Mouse (Mus musculus): ENCODE results near the gene Nacc1. TPM values are rescaled to one million over a fixed set of nuclear protein-coding genes. Genes with fewer than 3 reads are reported as not detected.
A peak's percentile ranks its signal among the peaks of the same experiment; 100 is the strongest.

The Nacc1 gene
- polyA plus RNA-seq, 1 experiment from 2014 or later = 15.3 TPM

GRCm38 (mm10) chr8:84730541-84731370 lies 43.1 kb upstream of the Nacc1 start:
- no peaks in the 10 kb centered on the region for H3K9me3 ChIP-seq (ENCODE audit: control insufficient read depth, low read length)
- no peaks in the 10 kb centered on the region; the same call in 1 of the 2 replicates for H3K27me3 ChIP-seq (ENCODE audit: control insufficient read depth, insufficient read depth, low read length)
- no peak overlapping the region for H3K4me2 ChIP-seq (ENCODE audit: low read depth, low read length)
- no peaks in the 10 kb centered on the region for H3K36me3 ChIP-seq (ENCODE audit: control insufficient read depth, insufficient read depth, low read length)
- H3K4me1 ChIP-seq (ENCODE audit: control insufficient read depth, insufficient read depth, low read length) = peaks cover 37% of the 10 kb centered on the region
- no peak overlapping the region for H3K4me3 ChIP-seq (ENCODE audit: low read depth, low read length)
- peak overlapping the region; percentile 73 for H3K27ac ChIP-seq (ENCODE audit: low read depth, low read length)
- 40% methylated on average over 9 of the region's 9 CpGs for WGBS
- peak; percentile 31; the same call in 1 of the 2 replicates for ATAC-seq (ENCODE audit: low read depth)
- H3K9ac ChIP-seq (replicated peaks; ENCODE audit: low read depth, low read length) = 0 out of 2 replicates have a peak overlapping the region, but pooled peaks have one; percentile 5

DNA sequence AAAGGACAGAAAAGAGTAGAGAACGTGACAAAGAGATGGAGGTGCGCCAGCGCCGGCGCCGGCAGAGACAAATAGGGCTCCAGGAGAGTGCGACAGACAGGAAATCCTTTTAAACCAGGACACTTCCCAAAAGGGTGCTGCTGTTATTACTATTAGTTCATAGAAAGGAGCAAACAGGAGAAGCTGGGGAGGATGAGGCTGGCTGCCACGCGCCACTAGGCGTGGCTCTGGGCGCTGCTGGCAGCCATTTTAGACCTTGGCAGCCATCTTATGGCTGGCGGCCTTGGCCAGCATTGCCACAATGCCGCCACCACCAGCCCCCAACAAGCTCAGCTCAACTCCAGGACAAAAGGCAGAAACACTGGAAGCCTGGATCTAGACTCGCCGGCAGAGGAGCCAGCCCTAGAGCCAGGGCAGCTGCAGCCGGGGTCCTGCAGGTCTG lies 42.3 kb upstream of the Nacc1 start:
- Histone ChIP-seq H3K4me1 (ENCODE audit: control insufficient read depth, insufficient read depth, low read length) (peaks cover 34% of the 10 kb centered on the region), H3K4me3 (ENCODE audit: low read depth, low read length) (no peak overlapping the region), H3K27ac (ENCODE audit: low read depth, low read length) (peak overlapping the region; percentile 73; the same call in 1 of the 2 replicates), H3K27me3 (ENCODE audit: control insufficient read depth, insufficient read depth, low read length) (no peaks in the 10 kb centered on the region; the same call in 1 of the 2 replicates), H3K9ac (replicated peaks; ENCODE audit: low read depth, low read length) (no peak overlapping the region), H3K9me3 (ENCODE audit: control insufficient read depth, low read length) (no peaks in the 10 kb centered on the region), H3K36me3 (ENCODE audit: control insufficient read depth, insufficient read depth, low read length) (no peaks in the 10 kb centered on the region), H3K4me2 (ENCODE audit: low read depth, low read length) (no peak overlapping the region)
- WGBS = 81% methylated on average over 16 of the region's 16 CpGs
- ATAC-seq (ENCODE audit: low read depth) = no peak

DNA sequence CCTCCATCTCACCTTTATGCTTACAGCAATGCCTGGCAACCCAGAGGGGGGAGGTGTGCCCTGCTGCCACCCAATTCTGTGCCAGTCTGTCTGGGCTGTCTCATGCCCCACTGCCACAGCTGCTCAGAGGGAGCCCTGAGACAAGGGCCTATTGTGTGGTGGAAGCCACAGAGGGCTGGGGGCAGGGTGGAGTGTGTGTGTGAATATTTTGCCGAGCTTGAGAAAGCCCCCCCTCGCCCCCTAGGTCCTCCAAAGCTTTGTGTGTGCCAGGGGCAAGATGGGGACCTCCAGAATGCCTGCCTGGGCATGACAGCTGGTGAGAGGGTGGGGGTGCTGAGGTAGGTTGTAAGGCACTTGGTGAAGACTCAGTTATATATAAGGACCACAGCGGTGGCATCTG lies 40.8 kb upstream of the Nacc1 start:
- ATAC-seq (ENCODE audit: low read depth) = peak; percentile 77

GRCm38 (mm10) chr8:84725941-84726259 lies 38.2 kb upstream of the Nacc1 start:
- Histone ChIP-seq H3K9ac (replicated peaks; ENCODE audit: low read depth, low read length) (no peak overlapping the region), H3K4me2 (ENCODE audit: low read depth, low read length) (no peak overlapping the region), H3K36me3 (ENCODE audit: control insufficient read depth, insufficient read depth, low read length) (no peaks in the 10 kb centered on the region), H3K27me3 (ENCODE audit: control insufficient read depth, insufficient read depth, low read length) (no peaks in the 10 kb centered on the region; the same call in 1 of the 2 replicates), H3K9me3 (ENCODE audit: control insufficient read depth, low read length) (no peaks in the 10 kb centered on the region), H3K4me1 (ENCODE audit: control insufficient read depth, insufficient read depth, low read length) (peaks cover 25% of the 10 kb centered on the region), H3K4me3 (ENCODE audit: low read depth, low read length) (no peak overlapping the region), H3K27ac (ENCODE audit: low read depth, low read length) (peak overlapping the region; percentile 69)
- WGBS = 13% methylated on average over 3 of the region's 3 CpGs
- no peak for ATAC-seq (ENCODE audit: low read depth)

More for the DNA sequence above, 40.8 kb upstream of the Nacc1 start:
- H3K4me3 ChIP-seq (ENCODE audit: low read depth, low read length) = no peak overlapping the region
- no peak overlapping the region for H3K4me2 ChIP-seq (ENCODE audit: low read depth, low read length)
- WGBS = 43% methylated on average over 3 of the region's 3 CpGs
- peak overlapping the region; percentile 73 for H3K27ac ChIP-seq (ENCODE audit: low read depth, low read length)
- H3K4me1 ChIP-seq (ENCODE audit: control insufficient read depth, insufficient read depth, low read length) = peaks cover 45% of the 10 kb centered on the region
- no peaks in the 10 kb centered on the region for H3K36me3 ChIP-seq (ENCODE audit: control insufficient read depth, insufficient read depth, low read length)
- no peaks in the 10 kb centered on the region for H3K9me3 ChIP-seq (ENCODE audit: control insufficient read depth, low read length)
- H3K27me3 ChIP-seq (ENCODE audit: control insufficient read depth, insufficient read depth, low read length) = no peaks in the 10 kb centered on the region; the same call in 1 of the 2 replicates
- no peak overlapping the region for H3K9ac ChIP-seq (replicated peaks; ENCODE audit: low read depth, low read length)

GRCm38 (mm10) chr8:84725246-84725940 lies 37.7 kb upstream of the Nacc1 start:
- H3K4me2 ChIP-seq (ENCODE audit: low read depth, low read length) = no peak overlapping the region
- H3K4me3 ChIP-seq (ENCODE audit: low read depth, low read length) = no peak overlapping the region
- H3K4me1 ChIP-seq (ENCODE audit: control insufficient read depth, insufficient read depth, low read length) = peaks cover 24% of the 10 kb centered on the region
- no peaks in the 10 kb centered on the region for H3K36me3 ChIP-seq (ENCODE audit: control insufficient read depth, insufficient read depth, low read length)
- 58% methylated on average over 10 of the region's 10 CpGs for WGBS
- H3K27me3 ChIP-seq (ENCODE audit: control insufficient read depth, insufficient read depth, low read length) = no peaks in the 10 kb centered on the region; the same call in 1 of the 2 replicates
- H3K9me3 ChIP-seq (ENCODE audit: control insufficient read depth, low read length) = no peaks in the 10 kb centered on the region
- H3K27ac ChIP-seq (ENCODE audit: low read depth, low read length) = peak overlapping the region; percentile 69
- H3K9ac ChIP-seq (replicated peaks; ENCODE audit: low read depth, low read length) = no peak overlapping the region
- ATAC-seq (ENCODE audit: low read depth) = no peak

DNA sequence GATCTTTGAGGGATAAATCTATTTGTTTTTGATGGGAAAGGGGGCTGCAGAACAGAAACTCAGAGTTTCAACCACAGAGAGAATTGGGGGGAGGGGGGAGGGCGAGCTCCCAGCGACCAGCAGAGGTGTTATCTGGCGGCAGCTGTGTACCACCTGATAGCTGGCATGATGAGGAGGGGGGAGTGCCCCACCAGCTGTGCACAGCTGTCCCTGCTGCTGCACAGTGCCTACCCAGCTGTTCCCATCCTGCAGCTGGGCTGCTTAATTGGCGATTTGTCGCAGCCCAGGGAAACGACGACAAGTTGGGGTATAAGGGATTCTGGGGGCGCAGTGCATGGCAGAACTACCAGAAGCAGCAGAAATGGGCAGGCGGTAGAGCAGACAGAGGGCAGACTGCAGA lies 37.0 kb upstream of the Nacc1 start:
- no peak overlapping the region for H3K4me3 ChIP-seq (ENCODE audit: low read depth, low read length)
- 0 out of 2 replicates have a peak, but pooled peaks have one; percentile 31 for ATAC-seq (ENCODE audit: low read depth)
- no peaks in the 10 kb centered on the region for H3K9me3 ChIP-seq (ENCODE audit: control insufficient read depth, low read length)
- no peaks in the 10 kb centered on the region for H3K36me3 ChIP-seq (ENCODE audit: control insufficient read depth, insufficient read depth, low read length)
- no peak overlapping the region for H3K9ac ChIP-seq (replicated peaks; ENCODE audit: low read depth, low read length)
- no peaks in the 10 kb centered on the region; the same call in 1 of the 2 replicates for H3K27me3 ChIP-seq (ENCODE audit: control insufficient read depth, insufficient read depth, low read length)
- no peak overlapping the region for H3K4me2 ChIP-seq (ENCODE audit: low read depth, low read length)
- WGBS = 36% methylated on average over 9 of the region's 9 CpGs
- H3K4me1 ChIP-seq (ENCODE audit: control insufficient read depth, insufficient read depth, low read length) = peaks cover 24% of the 10 kb centered on the region
- H3K27ac ChIP-seq (ENCODE audit: low read depth, low read length) = peak overlapping the region; percentile 81

DNA sequence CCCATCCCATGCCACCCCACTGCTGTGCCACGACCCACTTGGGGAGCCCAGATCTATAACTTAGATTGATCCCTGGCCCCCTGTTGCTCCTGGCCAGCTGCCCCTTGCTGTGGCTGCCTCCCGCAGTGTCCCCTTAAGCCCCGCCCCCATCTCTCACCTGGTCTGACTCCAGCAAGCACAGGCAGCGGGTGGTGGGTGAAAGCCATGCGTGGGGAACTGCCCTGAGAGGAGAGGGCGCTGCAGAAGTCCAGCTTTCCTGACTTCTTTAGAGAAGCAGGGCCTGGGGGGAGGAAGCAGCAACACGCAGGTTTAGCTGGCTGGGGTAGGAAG lies 35.9 kb upstream of the Nacc1 start:
- peaks cover 24% of the 10 kb centered on the region for H3K4me1 ChIP-seq (ENCODE audit: control insufficient read depth, insufficient read depth, low read length)
- H3K9ac ChIP-seq (replicated peaks; ENCODE audit: low read depth, low read length) = no peak overlapping the region
- WGBS = 47% methylated on average over 7 of the region's 7 CpGs
- H3K36me3 ChIP-seq (ENCODE audit: control insufficient read depth, insufficient read depth, low read length) = no peaks in the 10 kb centered on the region
- no peaks in the 10 kb centered on the region; the same call in 1 of the 2 replicates for H3K27me3 ChIP-seq (ENCODE audit: control insufficient read depth, insufficient read depth, low read length)
- ATAC-seq (ENCODE audit: low read depth) = no peak
- H3K9me3 ChIP-seq (ENCODE audit: control insufficient read depth, low read length) = no peaks in the 10 kb centered on the region
- no peak overlapping the region for H3K4me2 ChIP-seq (ENCODE audit: low read depth, low read length)
- H3K4me3 ChIP-seq (ENCODE audit: low read depth, low read length) = no peak overlapping the region
- H3K27ac ChIP-seq (ENCODE audit: low read depth, low read length) = peak overlapping the region; percentile 81

- 18% methylated on average over 10 of the region's 10 CpGs for WGBS
- Histone ChIP-seq H3K27ac (ENCODE audit: low read depth, low read length) (peak within 1 kb of the TSS; percentile 81), H3K36me3 (ENCODE audit: control insufficient read depth, insufficient read depth, low read length) (no peaks in the 10 kb centered on the region), H3K9me3 (ENCODE audit: control insufficient read depth, low read length) (no peaks in the 10 kb centered on the region), H3K4me1 (ENCODE audit: control insufficient read depth, insufficient read depth, low read length) (peaks cover 21% of the 10 kb centered on the region), H3K27me3 (ENCODE audit: control insufficient read depth, insufficient read depth, low read length) (no peaks in the 10 kb centered on the region; the same call in 1 of the 2 replicates), H3K4me2 (ENCODE audit: low read depth, low read length) (peak within 1 kb of the TSS; percentile 2; the same call in 1 of the 2 replicates), H3K9ac (replicated peaks; ENCODE audit: low read depth, low read length) (no peak within 1 kb of the TSS), H3K4me3 (ENCODE audit: low read depth, low read length) (no peak within 1 kb of the TSS)
- ATAC-seq (ENCODE audit: low read depth) = peak; percentile 68
Measured at GRCm38 (mm10) chr8:84722850-84723570, 35.3 kb upstream of the Nacc1 start, which contains the start of gene G430095P16Rik. Gene G430095P16Rik, plus strand, starts transcription at chr8:84723007.
